Mouse (Mus musculus) urinary bladder, adult 18-20 months (tissue): Measurements from ENCODE around the gene Mzt1.
"Not testable (repeated sequence)": the region's sequence is repeated elsewhere in the genome, so short reads cannot be mapped to it uniquely, and the experiment has no call there.

Experiments
- DNase-seq, 2 experiments: peaks; one replicate each; pipeline ENCODE4 v3.0.0; 2022; ENCODE audit warnings: low spot score in 2 of 2, mixed read lengths in 2 of 2

Mzt1 gene

DNA sequence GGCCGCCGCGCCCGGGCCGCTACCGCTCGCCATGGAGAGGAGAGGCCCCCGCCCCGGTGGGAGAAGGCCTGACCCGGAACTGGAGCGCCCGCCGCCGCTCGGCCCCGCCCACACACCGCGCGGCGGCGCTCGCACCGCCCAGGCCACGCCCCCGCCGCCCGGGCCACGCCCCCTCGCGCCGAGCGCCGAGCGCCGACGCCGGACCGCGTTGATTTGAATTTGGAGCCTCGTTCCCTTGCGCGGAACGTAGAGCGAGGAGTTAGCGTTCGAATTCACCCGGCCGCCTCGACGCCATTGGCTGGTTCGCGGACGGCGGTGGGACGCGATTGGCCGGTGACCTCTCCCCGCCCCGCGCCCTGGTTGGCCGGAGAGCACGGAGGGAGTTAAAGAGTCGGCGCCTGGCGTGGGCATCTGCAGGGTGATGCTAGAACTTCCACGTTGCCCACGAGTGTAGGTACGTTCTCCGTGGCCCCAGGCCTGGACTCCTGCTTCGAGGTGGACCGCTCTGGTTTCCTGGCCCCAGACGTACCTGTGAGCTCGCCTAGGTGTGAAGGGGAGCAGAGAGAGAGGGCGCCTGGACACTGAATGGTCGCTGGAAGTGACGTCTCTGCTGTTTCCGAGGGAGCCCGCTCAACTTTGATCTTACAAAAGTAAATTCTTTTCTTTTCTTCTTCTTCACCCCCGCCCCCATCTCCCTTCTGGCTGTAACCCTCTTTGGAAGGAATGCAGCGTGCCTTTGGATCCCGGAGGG, at the start of gene Mzt1, which contains the start of gene Bora:
Mzt1 (minus strand) TSS at position 104 of the 751 bp plus-strand sequence.
Bora (plus strand) TSS at position 192 of the 751 bp plus-strand sequence.
- peak; percentile 83 to 85 for DNase-seq

DNA sequence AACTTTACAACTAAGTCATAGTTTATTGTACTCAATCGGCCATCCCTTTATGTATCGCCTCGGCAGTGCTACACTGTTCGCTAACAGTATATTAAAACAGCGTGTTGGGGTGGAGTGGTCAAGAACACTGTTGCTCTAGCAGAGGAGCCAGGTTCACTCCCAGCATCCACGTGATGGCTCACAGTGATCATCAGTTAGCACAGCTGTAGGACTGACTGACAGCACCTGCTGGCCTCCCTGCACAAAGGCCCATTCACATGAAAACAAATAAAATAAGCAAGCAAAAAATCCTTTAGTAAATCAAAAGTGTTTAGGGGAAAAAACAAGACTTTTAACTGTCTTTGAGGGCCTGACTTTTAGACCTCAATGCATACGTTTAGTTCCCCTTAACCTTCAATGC, 43.0 kb upstream of the Mzt1 start:
- DNase-seq, result no peak

DNA sequence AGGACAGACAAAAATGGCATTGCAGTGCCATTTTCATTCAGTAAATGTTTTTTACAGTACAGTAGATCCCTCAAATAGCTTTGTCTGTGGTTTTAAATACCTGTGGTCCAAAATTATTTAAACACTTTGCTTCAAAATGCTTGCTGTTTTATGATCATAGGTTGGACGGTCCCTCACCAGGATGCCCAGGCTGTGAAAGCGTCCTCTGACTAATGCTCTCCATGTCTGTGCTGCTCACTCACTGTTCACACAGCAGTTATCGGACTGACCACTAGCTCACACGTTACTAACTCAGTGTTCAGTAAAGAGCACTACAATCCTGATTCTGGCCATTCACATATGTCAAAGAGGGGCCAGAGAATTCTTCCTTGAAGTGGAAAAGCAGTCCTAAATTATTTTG, 25.2 kb upstream of the Mzt1 start:
- no peak for DNase-seq

DNA sequence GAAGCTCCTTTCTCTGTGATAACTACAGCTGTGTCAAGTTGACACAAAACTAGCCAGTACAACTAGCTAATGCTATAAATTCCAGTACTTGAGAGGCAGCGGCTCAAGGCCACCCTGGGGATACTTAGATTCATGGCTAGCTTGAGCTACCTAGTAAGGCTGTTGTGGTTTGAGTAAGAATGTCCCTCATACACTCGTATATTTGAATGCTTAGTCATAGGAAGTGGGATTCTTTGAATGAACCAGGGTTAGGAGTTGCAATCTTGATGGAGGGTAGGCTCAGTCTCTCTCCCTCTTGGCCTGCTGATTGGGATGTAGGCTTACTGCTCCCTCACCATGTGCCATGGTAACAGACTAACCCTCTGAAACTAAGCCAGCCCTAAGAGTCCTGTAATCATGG, 17.2 kb upstream of the Mzt1 start:
- DNase-seq, result no peak

DNA sequence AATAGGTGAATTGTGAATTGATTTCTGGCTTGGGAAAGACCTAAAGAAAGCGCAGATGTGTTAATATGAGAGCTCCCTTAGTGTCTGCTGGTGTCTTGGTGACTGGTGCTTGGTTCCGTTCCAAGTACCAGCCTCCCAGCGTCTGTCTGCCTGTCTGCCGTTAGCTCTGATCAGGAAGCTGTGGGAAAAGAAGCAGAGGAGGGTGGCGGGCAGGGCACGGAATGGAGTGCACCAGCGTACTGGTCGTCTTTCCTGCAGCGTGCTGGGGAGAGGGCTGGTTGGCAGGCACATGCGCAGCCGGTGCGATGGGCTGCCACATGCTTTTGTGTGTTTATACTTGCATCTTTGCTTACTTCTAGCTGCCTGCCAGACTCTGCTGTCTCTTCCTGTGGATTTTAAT, 14.7 kb upstream of the Mzt1 start:
- no peak for DNase-seq

DNA sequence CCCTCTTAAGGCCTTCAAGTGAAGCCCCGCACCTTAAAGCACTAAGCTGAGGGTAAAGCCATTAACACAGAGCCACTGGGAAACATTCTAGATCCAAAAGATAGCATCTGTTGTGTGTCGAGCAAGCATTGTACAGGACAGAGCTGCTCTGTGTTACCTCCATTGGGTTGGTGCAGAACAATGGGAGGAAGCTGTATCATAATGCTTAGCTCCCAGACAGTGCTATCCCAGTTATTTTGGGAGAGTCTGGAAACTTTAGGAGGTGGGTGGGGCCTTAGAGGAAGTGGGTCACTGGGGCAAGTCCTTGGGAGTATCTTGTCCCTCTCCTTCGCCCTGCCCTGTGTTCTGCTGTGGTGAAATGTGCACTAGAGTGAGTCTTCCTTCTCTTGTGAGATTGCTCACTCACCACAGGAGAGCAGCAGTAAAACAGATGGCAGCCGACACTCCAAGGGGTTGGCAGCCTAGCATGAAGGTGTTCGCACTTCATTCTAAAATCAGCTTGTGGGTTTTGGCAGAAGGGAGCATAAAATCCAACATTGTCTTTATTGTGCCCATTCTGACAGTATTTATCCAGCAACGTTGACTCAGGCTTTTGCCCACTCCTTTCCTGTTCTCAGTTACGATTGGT, 13.1 kb upstream of the Mzt1 start:
- no peak for DNase-seq

DNA sequence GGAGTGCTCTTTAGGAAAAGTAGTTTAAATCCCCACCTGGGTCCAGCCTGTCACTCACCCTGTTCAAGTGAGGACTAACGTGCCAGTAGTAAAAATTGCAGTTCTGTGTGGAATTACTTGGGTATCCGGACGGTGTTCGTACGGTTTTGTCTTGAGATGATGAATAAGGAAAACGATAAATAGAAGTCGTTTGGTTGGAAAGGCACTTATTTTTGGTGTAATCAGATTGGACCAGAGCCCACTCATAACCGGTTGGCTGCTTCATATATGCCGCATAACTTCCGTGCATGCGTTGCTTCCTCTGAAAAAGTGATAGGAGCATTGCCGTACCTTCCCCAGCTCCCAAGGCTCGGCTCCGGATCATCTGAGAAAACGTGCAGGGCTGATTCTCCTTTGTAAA, 848 bp upstream of the Mzt1 start:
- DNase-seq, result no peak

DNA sequence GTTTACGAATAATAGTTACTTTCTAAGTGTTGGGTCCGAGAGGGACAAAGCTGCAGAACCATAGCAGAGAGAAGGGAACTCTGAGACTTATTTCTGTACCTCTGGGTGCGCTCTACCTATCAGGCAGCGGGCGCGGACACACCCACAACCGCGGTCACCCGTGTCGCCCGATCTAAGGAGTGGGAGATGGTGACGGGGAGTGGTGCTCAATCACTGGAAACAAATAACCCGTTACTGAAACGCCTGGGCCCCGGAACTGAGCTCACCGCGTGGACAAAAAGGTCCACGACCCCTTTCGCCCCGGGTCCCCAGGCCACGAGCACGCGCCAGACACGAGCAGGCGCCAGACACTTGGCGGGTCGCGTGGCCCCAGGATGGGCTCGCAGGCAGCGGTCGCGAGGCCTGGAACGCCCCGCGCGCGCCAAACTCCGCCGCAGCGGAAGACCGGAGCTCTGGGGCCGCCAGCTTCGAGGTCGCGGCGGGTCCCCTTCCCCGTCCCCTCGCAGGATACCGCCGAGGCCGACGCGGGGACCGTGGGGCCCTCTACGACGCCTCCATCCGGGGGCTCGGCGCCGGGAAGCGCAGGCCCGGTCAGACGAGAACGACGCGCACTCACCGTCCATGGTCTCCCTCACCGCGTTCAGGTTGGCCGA, 430 bp downstream of the Mzt1 start:
- peak in 1 of 2 experiments; percentile 75 for DNase-seq

DNA sequence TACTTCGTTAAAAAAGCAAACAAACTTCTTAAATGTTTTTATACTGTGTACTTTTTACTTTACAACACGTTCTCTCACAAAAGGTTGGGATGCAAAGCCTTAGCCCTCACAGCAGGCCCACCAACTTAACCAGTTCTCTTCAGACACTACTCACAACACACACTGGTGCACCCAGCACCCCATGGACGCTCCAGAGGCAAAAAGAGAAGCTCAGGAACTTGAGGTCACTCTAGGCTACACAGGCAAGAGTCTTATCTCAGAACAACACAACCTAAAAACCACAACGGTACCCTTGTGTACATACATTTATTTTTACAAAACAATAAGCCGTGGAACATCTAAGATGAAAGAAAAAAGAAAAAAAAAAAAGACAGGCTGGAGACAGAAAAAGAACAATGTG, 1.2 kb downstream of the Mzt1 start:
- no peak for DNase-seq

DNA sequence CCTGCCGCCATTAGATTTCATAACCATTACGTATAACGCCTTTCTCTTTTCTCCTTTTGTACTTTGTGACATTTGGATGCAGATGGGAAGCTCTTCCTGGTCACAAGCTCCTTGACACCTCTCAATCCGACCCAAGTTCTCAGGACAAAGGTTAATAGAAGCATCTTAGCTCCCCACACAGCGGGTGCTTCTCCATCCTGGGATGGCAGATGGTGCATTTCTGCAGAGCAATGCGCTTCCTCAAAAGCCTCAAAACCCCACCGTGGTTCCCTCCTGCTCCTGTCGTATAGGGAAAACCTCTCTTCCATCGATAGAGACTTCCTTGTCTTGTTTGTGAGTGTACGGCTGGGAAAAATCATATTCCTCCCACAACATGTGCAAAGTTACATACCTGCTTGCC, 1.8 kb downstream of the Mzt1 start:
- DNase-seq, result no peak

DNA sequence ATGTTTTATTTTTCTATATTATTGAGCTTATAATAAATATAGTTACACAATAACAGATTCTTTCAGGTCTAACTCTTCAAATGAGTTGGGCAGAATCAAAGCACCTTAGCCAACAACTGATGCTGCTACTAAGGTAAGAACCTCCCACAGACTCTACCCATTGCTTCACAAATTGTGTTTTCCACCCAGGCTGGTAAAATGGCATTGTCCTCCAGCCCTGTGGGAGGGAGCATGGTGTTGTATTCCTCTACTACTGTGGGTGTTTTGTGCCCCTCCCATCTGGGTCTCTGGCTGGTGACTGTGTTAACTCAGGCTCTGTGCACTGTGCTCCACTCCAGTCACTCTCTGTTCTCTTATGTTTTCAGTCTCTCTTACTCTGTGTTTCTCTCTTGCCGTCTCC, 2.4 kb downstream of the Mzt1 start:
- no peak for DNase-seq

DNA sequence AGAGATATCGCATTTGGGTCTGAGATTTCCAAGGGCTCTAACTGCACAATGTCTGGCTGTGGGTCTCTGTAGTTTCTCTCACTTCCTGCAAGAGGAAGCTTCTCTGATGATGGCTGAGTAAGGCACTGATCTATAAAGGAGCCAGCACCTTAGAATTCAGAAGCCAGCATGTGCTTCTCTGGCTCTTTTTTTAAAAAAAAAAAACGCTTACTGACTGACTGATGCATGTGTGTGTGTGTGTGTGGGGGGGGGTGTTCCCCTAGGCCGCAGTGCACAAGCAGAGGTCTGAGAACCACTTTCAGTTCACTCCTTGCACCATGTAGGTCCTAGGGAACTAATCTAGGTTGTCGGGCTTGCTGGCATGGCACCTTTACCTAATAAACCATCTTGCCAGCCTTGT, 4.5 kb downstream of the Mzt1 start:
- no peak for DNase-seq

DNA sequence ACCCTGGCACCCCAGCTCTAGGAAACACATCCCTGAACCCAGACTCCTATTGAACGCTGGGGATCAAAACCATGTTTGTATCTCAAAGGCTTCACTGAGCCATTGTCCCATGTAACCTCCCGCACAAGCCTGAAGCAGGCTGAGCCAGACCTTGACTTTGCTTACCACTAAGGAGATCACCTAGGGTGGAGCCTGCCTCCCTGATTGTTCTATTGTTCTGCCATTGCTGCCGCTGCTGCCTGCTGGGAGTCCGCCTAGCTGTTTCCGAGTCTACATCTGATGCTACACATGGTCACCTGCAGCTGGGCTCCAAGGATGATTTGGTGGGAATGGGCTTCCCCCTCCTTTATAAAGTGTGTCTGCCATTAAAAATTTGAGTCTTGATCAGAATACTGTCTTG, 6.6 kb downstream of the Mzt1 start:
- DNase-seq, result not testable (repeated sequence)

DNA sequence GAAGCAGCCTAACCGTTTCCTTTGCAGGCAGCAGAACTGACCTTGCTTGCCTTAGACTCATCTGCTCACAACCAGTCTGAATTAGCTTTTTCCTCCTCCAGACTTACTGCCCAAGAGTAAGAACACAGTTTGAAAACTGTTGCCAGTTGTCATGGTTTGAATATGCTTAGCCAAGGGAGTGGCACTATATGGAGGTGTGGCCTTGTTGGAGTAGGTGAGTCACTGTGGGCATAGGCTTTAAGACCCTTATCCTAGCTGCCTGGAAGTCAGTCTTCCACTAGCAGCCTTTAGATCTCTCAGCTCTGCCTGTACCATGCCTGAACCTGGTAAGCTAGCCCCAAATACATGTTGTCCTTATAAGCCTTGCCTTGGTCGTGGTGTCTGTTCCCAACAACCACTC, 8.2 kb downstream of the Mzt1 start:
- DNase-seq, result no peak

DNA sequence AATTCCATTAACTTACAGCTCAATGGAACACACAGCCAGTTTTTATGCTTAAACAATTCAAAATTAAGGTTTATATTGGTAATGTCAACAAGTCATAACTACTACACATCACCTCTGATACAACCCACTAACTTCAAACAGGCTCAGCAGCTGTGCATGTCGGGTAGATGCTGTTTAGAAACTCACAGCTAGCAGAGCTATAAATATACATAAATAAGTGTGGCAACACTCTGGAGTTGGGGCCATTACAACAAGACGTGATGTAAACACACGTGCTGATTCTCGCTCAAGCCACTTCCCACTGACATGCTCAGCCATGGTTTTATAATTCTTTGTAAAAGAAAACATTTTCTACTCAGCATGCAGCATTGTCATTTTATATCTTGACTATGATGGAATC, 9.9 kb downstream of the Mzt1 start:
- DNase-seq, result no peak

DNA sequence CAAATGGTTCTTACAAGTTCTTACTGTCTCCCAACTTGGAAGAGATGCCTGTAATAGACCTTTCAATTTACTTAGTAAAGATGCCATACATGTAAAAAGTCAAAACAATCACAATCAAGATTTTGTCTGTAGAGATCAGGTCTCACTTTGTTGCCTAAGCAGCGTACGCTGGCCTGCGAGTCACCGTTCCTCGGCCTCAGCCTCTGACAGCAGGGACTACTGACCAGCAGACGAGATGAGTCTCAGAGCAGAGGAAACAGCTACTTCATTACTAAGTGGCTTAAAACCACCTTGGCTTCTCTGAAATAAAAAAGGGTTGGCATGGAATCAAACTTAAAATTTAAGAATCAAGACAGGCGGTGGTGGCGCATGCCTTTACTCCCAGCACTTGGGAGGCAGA, 11.1 kb downstream of the Mzt1 start:
- DNase-seq, result not testable (repeated sequence)

DNA sequence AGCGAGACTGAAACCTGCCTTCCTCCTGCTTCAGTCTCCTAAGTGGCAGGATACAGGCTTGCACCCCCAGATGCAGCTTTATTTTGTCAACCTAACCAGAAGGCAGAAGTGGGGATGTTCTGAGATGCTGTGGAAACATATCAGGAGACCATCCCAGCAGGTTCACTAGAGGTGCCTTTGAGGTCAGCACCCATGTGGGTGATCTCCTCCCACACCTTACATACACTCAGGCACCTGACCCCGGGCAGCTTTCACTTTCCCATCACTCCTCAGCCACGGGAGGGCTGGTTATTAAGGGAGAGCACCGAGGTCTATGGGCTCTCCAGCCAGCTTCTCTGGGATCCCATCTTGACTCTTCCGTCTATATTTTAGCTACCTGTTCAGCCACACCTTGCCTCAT, 13.3 kb downstream of the Mzt1 start:
- DNase-seq, result no peak

DNA sequence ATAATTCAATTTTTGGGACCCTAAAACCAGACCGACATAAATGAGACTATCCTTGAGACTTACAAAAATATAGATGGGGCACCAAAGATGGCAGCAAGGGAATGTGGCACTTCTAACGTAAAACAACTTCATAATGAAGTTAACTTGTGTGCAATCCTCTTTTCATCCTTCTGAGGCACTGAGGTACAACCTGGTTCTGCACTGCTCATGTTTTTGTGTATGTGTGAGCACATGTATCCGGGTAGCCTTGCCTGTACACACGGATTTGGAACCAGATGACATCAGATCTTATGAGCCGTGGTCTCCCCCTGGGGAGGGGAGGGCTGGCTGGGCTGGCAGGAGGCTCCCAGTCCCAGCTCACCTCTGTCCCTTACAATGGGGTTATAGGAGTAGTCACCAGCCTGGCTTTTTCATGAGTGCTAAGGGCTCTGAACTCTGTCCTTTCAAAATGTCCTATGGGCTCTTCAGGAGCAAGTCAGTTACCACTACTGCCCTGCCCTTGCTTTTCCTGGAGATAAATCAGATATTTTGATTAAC, 14.5 kb downstream of the Mzt1 start:
- no peak for DNase-seq

DNA sequence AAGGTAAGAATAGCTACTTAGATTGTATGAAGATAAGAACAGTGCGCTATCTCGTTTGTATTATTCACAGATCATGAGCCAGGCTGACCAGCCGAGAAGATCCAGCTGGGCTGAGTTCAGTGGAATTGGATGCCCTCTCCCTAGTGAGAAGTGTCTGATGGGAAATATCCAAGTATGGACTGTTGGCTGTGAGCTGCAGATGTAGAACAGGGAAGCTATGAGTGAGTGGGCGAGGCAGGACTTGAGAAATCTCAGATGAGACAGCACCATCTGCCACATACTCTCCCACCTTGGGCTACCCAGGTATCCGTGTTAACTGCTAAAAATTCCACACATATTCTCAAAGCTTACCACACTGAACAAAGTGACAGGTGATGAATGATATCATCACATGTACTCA, 15.9 kb downstream of the Mzt1 start:
- DNase-seq, result no peak

DNA sequence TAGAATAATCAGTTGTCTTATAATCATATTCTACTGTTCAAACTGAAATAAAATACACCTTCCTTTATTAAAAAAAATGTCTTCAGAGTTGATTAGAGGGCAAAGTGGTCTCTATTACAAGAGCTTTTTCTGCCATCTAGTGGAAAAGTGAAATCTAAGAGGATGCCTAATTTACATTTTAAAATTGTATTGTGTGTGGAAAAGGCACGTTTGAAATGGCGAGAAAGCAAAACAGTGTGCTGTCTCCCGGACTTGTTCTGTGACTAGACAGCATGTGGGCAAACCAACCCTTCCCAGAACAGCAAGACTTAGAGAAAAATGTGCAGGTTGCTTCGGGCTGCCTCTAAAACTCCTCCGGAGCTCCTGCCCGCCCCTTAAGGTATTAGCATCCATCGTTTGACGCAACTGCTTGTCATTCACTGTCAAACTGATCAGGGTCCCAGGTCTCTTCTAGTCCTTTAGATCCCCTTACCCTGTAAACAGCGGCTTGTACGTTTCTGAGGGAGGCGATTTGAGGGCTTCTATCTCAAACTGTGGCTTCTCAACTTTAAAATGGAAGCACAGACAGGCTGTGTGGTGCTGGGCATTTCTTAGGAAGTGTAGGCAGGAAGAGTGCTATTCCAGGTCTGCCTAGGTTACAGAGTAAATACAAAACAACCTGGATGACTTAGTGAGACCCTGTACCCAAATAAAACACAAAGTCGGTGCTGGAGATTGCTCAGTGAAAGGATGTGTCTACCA, 23.4 kb downstream of the Mzt1 start:
- no peak for DNase-seq

DNA sequence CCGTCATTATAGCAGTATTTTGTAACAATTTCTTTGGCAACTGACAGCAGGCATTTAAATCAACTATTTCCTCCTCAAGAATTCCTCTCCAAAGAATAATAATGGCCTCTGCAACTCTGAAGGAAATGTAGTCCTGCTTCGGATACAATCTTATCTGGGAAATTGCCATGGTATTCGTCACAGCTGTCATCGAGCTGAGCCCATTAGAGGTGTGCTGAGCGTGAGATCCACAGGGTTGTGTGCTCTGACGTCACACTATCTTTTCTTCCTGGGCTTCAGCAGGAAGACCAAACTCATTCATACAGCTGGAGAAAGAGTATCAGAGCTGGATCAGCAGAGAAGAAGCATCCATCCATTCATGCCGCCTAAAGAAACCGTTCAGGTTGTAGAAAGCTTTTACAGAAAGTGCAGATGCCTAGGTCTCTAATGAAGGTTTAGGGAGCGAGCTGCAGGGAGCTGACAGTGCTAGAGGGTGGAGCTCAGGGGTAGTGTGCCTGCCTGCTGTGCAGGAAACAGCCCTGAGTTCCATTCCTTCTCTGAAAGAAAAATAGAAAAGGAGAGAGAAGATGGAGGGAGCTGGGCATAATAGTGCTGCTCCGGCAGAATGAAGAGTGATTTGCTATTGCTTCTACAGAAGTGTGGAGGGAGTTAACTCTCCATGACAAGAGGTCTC, 26.7 kb downstream of the Mzt1 start:
- DNase-seq, result no peak

DNA sequence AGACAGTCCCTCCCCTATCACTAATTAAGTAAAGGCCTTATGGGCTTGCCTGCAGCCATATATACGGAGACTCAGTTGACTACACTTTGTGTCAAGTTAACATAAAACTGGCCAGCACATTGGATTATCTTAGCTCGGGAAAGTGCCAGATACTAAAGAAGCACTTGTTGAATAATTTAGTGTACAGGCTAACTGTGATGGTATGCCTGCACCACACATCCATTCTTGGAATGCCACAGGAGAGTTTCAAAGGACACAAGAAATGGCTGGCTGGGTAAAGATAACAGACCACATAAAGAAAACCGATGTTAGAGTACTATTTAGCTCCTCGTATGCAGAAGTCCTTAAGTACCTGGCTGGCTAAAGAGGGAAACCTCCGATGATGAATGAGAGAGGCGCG, 27.2 kb downstream of the Mzt1 start:
- no peak for DNase-seq
